Mouse (Mus musculus): Measurements from ENCODE around the gene Atp5l.

Atp5l gene

GRCm38 (mm10) chr9:44892664-44893063 lies 27.9 kb downstream of the Atp5l start:
- no peak for DNase-seq (ENCODE audit: low spot score)

GRCm38 (mm10) chr9:44891210-44891609 lies 29.3 kb downstream of the Atp5l start:
- DNase-seq (ENCODE audit: low spot score) = no peak

GRCm38 (mm10) chr9:44890122-44890521 lies 30.4 kb downstream of the Atp5l start:
- no peak for DNase-seq (ENCODE audit: low spot score)

- no peak for DNase-seq (ENCODE audit: low spot score)
Measured at GRCm38 (mm10) chr9:44888114-44888624, 32.4 kb downstream of the Atp5l start.

- DNase-seq (ENCODE audit: low spot score) = peak; percentile 58
Measured at GRCm38 (mm10) chr9:44882981-44883569, 37.5 kb downstream of the Atp5l start.

GRCm38 (mm10) chr9:44882436-44882980 lies 38.0 kb downstream of the Atp5l start:
- DNase-seq (ENCODE audit: low spot score) = peak; percentile 71

GRCm38 (mm10) chr9:44881941-44882435 lies 38.6 kb downstream of the Atp5l start:
- DNase-seq (ENCODE audit: low spot score) = peak; percentile 88

GRCm38 (mm10) chr9:44881221-44881871 lies 39.2 kb downstream of the Atp5l start, which contains the start of gene Kmt2a:
Gene Kmt2a (minus strand): TSS chr9:44881296.
- peak; percentile 98 for DNase-seq (ENCODE audit: low spot score)

GRCm38 (mm10) chr9:44880309-44881081 lies 40.0 kb downstream of the Atp5l start:
- DNase-seq (ENCODE audit: low spot score) = peak; percentile 34

- DNase-seq (ENCODE audit: low spot score) = peak; percentile 60
Measured at GRCm38 (mm10) chr9:44879694-44880271, 40.8 kb downstream of the Atp5l start.

- DNase-seq (ENCODE audit: low spot score) = no peak
Measured at GRCm38 (mm10) chr9:44878776-44879500, 41.6 kb downstream of the Atp5l start.

GRCm38 (mm10) chr9:44877686-44878085 lies 42.9 kb downstream of the Atp5l start:
- DNase-seq (ENCODE audit: low spot score) = no peak

GRCm38 (mm10) chr9:44875476-44875875 lies 45.1 kb downstream of the Atp5l start:
- DNase-seq (ENCODE audit: low spot score) = no peak

GRCm38 (mm10) chr9:44874198-44874597 lies 46.3 kb downstream of the Atp5l start:
- no peak for DNase-seq (ENCODE audit: low spot score)

GRCm38 (mm10) chr9:44873665-44874064 lies 46.9 kb downstream of the Atp5l start:
- no peak for DNase-seq (ENCODE audit: low spot score)

GRCm38 (mm10) chr9:44868336-44869094 lies 52.0 kb downstream of the Atp5l start:
- no peak for DNase-seq (ENCODE audit: low spot score)

- DNase-seq (ENCODE audit: low spot score) = no peak
Measured at GRCm38 (mm10) chr9:44867664-44868063, 52.9 kb downstream of the Atp5l start.

GRCm38 (mm10) chr9:44866501-44867240 lies 53.9 kb downstream of the Atp5l start:
- DNase-seq (ENCODE audit: low spot score) = no peak
